Mouse (Mus musculus) myocyte (in vitro differentiated cells): ENCODE measurements at regions not wholly inside any gene's neighbourhood (a gene's known extent, or its start where the extent isn't known, plus 50 kb on each side); places are given as distances from the start of the nearest gene placed in this dataset.

ENCODE experiments used
- H3K27me3 ChIP-seq: one replicate; pipeline ENCODE4 v1.6.1; 2011; ENCODE audit not compliant: control insufficient read depth, insufficient read depth, insufficient read length
- H3K36me3 ChIP-seq: one replicate; pipeline ENCODE4 v1.6.1; 2011; ENCODE audit not compliant: control insufficient read depth, insufficient read depth
- H3K4me2 ChIP-seq: one replicate; pipeline ENCODE4 v1.6.1; 2011; ENCODE audit warnings: low read depth, control low read depth
- H3K4me3 ChIP-seq: one replicate; pipeline ENCODE4 v1.5.1; 2011; ENCODE audit warnings: mild to moderate bottlenecking, control low read depth, moderate library complexity
- H3K79me2 ChIP-seq: one replicate; pipeline ENCODE4 v1.6.1; 2011; ENCODE audit not compliant: control insufficient read depth, insufficient read depth
- H3ac ChIP-seq: one replicate; pipeline ENCODE4 v1.6.1; 2011; ENCODE audit not compliant: control insufficient read depth, insufficient read length
- CEBPB ChIP-seq: IDR thresholded peaks from 2 replicates; pipeline ENCODE4 v1.6.1; 2011; ENCODE audit warnings: mild to moderate bottlenecking, moderate library complexity; ENCODE audit not compliant: poor library complexity, insufficient read depth, severe bottlenecking
- E2F4 ChIP-seq: IDR thresholded peaks from one replicate; pipeline ENCODE4 v1.6.1; 2011; ENCODE audit warnings: mild to moderate bottlenecking, control low read depth, moderate library complexity; ENCODE audit not compliant: insufficient read depth
- MAX ChIP-seq: IDR thresholded peaks from one replicate; pipeline ENCODE4 v1.6.1; 2011; ENCODE audit warnings: low read depth, mild to moderate bottlenecking, control low read depth
- MYOD1 ChIP-seq, 3 experiments: IDR thresholded peaks; one replicate each; pipeline ENCODE4 v1.6.1; 2011; ENCODE audit warnings: control low read depth in 2 of 3, low read depth in 2 of 3, mild to moderate bottlenecking in 2 of 3, moderate library complexity in 1 of 3; ENCODE audit not compliant: insufficient read length in 2 of 3, control insufficient read depth in 1 of 3
- MYOG ChIP-seq, 3 experiments: IDR thresholded peaks; one replicate each; pipeline ENCODE4 v1.6.1; 2011; ENCODE audit warnings: control low read depth in 2 of 3, low read depth in 2 of 3, mild to moderate bottlenecking in 2 of 3; ENCODE audit not compliant: insufficient read length in 2 of 3, control insufficient read depth in 1 of 3, insufficient read depth in 1 of 3
- POLR2A ChIP-seq: IDR thresholded peaks from one replicate; pipeline ENCODE4 v1.6.1; 2011; ENCODE audit warnings: low read depth, mild to moderate bottlenecking, control low read depth, moderate library complexity; ENCODE audit not compliant: insufficient read length
- POLR2AphosphoS2 ChIP-seq: IDR thresholded peaks from one replicate; pipeline ENCODE4 v1.6.1; 2011; ENCODE audit warnings: low read depth, control low read depth; ENCODE audit not compliant: insufficient read length
- REST ChIP-seq: IDR thresholded peaks from one replicate; pipeline ENCODE4 v1.6.1; 2011; ENCODE audit warnings: mild to moderate bottlenecking, control low read depth, moderate library complexity; ENCODE audit not compliant: insufficient read depth, insufficient read length
- SRF ChIP-seq: IDR thresholded peaks from one replicate; pipeline ENCODE4 v1.6.1; 2011; ENCODE audit warnings: low read depth; ENCODE audit not compliant: control insufficient read depth, insufficient read length
- TCF12 ChIP-seq: IDR thresholded peaks from one replicate; pipeline ENCODE4 v1.6.1; 2011; ENCODE audit warnings: mild to moderate bottlenecking, control low read depth; ENCODE audit not compliant: poor library complexity, insufficient read depth, severe bottlenecking
- TCF3 ChIP-seq: IDR thresholded peaks from one replicate; pipeline ENCODE4 v1.6.1; 2011; ENCODE audit warnings: low read depth, control low read depth; ENCODE audit not compliant: insufficient read length
- USF1 ChIP-seq: IDR thresholded peaks from one replicate; pipeline ENCODE4 v1.6.1; 2011; ENCODE audit warnings: low read depth, mild to moderate bottlenecking, control low read depth, moderate library complexity

DNA sequence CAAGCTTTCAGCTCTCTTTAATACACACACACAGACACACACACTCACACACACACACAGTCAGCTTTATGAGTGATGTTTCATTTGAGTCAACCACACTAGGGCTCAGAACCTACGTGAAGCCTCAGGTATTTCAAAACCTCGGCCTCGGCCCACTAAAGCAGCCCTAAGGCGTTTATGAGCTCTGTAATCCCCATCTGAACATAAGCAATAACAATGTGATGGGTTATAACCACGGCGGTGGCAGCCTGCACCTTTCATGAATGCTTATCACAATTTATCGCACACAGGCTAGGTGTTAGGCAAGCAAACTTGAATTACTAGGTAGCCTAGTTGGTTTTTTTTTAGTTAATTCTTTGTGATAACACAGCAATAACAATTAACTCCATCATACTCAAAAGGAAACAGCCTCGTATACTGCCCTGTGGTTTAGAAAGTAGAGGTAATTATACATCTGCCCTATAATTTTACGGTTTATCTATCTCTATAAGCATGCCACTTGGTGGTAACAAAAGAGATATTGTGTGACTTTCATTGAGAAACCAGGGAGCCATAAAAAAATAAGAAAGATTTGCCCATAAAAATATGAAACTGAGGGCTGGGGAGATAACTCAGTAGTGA lies 485.6 kb upstream of the 4930412O13Rik start:
- no peak for TF ChIP-seq TCF12
- TF ChIP-seq MAX: no peak
- no peak for TF ChIP-seq SRF
- TF ChIP-seq POLR2AphosphoS2: no peak
- TF ChIP-seq POLR2A: no peak
- TF ChIP-seq TCF3: no peak
- no peak for TF ChIP-seq MYOG (IDR thresholded peaks at IDR 0.05; ENCODE audit: control insufficient read depth in 1 of 3, insufficient read depth in 1 of 3, insufficient read length in 2 of 3, low read depth in 2 of 3)
- no peak for TF ChIP-seq REST
- TF ChIP-seq CEBPB: no peak
- TF ChIP-seq USF1: no peak
- TF ChIP-seq MYOD1 (IDR thresholded peaks at IDR 0.05; ENCODE audit: control insufficient read depth in 1 of 3, insufficient read length in 2 of 3, low read depth in 2 of 3): no peak
- TF ChIP-seq E2F4: no peak
- Histone ChIP-seq H3ac (no peak overlapping the region), H3K27me3 (no peaks in the 10 kb centered on the region)

DNA sequence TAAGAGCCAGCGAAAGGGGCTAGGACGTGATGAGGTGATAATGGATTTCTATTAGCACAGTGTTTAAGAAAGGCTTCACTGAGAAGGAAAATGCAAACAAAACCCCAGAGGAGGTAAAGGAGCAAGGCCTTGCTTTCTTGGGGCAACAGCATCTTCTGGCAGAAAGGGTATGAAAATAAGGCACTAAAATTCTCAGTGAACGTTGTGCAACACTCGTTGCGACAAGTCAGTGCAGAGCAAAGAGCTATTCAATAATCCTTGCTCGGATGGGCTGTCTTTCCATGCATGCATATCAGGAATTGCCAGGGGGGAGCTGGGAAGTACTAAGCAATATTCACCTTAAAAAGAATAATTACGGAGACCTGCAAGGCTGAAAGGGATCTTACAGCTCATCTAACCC lies 479.6 kb upstream of the 4930412O13Rik start:
- Histone ChIP-seq H3K4me2 (no peak overlapping the region), H3K4me3 (no peak overlapping the region), H3K36me3 (no peaks in the 10 kb centered on the region), H3K79me2 (no peaks in the 10 kb centered on the region), H3ac (no peak overlapping the region), H3K27me3 (no peaks in the 10 kb centered on the region)
- TF ChIP-seq POLR2A (no peak), MAX (no peak), MYOG (IDR thresholded peaks at IDR 0.05; ENCODE audit: control insufficient read depth in 1 of 3, insufficient read depth in 1 of 3, insufficient read length in 2 of 3, low read depth in 2 of 3) (no peak), MYOD1 (IDR thresholded peaks at IDR 0.05; ENCODE audit: control insufficient read depth in 1 of 3, insufficient read length in 2 of 3, low read depth in 2 of 3) (no peak), POLR2AphosphoS2 (no peak), TCF12 (no peak), REST (no peak), TCF3 (no peak), E2F4 (no peak), USF1 (no peak), SRF (no peak), CEBPB (no peak)

More for the DNA sequence above, 485.6 kb upstream of the 4930412O13Rik start:
- no peaks in the 10 kb centered on the region for H3K36me3 ChIP-seq
- H3K79me2 ChIP-seq: no peaks in the 10 kb centered on the region
- H3K4me3 ChIP-seq: no peak overlapping the region
- no peak overlapping the region for H3K4me2 ChIP-seq

DNA sequence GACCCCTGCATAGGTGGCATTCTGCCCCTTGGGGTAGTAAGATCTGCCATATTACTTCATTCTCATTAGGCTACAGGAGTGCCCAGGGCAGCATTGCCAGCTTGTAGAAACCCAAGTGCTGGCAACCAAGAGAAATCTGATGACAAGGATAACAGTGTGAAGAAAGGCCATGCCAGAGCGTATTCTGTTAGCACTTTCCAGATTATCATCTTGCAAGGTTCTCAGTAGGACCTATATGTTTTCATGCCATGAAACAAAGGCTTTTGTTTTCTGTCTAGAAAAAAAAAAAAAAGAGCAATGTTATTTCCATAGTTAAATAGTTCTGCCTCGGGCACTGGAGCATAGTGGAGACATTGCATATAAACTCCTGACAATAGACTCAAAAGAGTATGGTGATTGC lies 478.8 kb upstream of the 4930412O13Rik start:
- TF ChIP-seq REST (no peak), MYOG (IDR thresholded peaks at IDR 0.05; ENCODE audit: control insufficient read depth in 1 of 3, insufficient read depth in 1 of 3, insufficient read length in 2 of 3, low read depth in 2 of 3) (no peak), TCF3 (no peak)
- Histone ChIP-seq H3K4me3 (no peak overlapping the region), H3K27me3 (no peaks in the 10 kb centered on the region)

DNA sequence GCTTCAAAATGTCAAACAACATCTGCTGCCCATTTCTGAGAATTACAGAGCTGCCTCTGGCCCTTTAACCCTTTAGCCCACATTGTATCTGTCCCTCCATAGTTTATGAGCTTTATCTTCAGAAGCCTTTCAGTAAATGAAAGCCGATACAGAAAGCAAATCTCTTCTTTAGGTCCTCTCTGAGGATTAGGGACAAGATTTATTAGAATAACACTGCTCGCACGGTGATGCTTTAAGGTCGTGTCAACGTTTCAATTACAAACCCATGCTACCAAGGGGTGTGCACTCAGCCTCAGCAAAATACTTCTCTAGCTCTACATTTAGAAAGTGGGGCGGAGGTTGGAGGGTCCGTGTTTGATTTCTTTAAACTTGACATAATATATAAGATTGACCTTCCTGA lies 472.0 kb upstream of the 4930412O13Rik start:
- Histone ChIP-seq H3ac (no peak overlapping the region), H3K27me3 (no peaks in the 10 kb centered on the region), H3K4me3 (no peak overlapping the region), H3K4me2 (no peak overlapping the region), H3K79me2 (no peaks in the 10 kb centered on the region), H3K36me3 (no peaks in the 10 kb centered on the region)
- no peak for TF ChIP-seq USF1
- TF ChIP-seq TCF3: no peak
- TF ChIP-seq MYOG (IDR thresholded peaks at IDR 0.05; ENCODE audit: control insufficient read depth in 1 of 3, insufficient read depth in 1 of 3, insufficient read length in 2 of 3, low read depth in 2 of 3): no peak
- TF ChIP-seq MAX: no peak
- TF ChIP-seq CEBPB: no peak
- no peak for TF ChIP-seq MYOD1 (IDR thresholded peaks at IDR 0.05; ENCODE audit: control insufficient read depth in 1 of 3, insufficient read length in 2 of 3, low read depth in 2 of 3)
- TF ChIP-seq TCF12: no peak
- no peak for TF ChIP-seq SRF
- TF ChIP-seq POLR2A: no peak
- TF ChIP-seq POLR2AphosphoS2: no peak
- no peak for TF ChIP-seq REST
- no peak for TF ChIP-seq E2F4

More for the DNA sequence above, 478.8 kb upstream of the 4930412O13Rik start:
- H3K36me3 ChIP-seq: no peaks in the 10 kb centered on the region
- no peak overlapping the region for H3ac ChIP-seq
- no peak overlapping the region for H3K4me2 ChIP-seq
- H3K79me2 ChIP-seq: no peaks in the 10 kb centered on the region

DNA sequence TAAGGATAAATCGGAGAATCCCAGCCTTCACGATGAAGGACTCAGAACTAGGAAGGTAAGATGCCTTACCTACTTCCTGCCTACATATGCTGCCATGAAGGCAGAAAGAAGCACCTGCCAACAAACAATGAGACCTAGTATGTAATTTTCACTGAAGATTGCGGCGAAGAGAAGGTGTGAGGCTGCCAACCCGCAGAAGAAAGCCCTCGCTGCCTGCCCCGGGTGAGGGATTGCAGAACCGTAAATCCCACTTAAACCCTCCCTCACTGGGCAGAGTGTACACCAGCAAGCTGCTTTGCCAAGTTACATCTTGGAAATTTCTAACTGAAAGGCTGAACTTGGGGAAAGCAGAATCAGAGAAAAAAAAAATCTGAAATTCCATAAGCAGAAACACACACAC lies 458.4 kb upstream of the 4930412O13Rik start:
- Histone ChIP-seq H3K27me3 (no peaks in the 10 kb centered on the region), H3K4me3 (no peak overlapping the region), H3K36me3 (no peaks in the 10 kb centered on the region), H3K4me2 (no peak overlapping the region), H3ac (no peak overlapping the region), H3K79me2 (no peaks in the 10 kb centered on the region)
- no peak for TF ChIP-seq TCF12
- TF ChIP-seq POLR2AphosphoS2: no peak
- TF ChIP-seq MYOG (IDR thresholded peaks at IDR 0.05; ENCODE audit: control insufficient read depth in 1 of 3, insufficient read depth in 1 of 3, insufficient read length in 2 of 3, low read depth in 2 of 3): no peak
- TF ChIP-seq POLR2A: no peak
- TF ChIP-seq E2F4: no peak
- TF ChIP-seq USF1: no peak
- TF ChIP-seq CEBPB: no peak
- TF ChIP-seq REST: no peak
- no peak for TF ChIP-seq MYOD1 (IDR thresholded peaks at IDR 0.05; ENCODE audit: control insufficient read depth in 1 of 3, insufficient read length in 2 of 3, low read depth in 2 of 3)
- TF ChIP-seq MAX: no peak
- TF ChIP-seq TCF3: no peak
- no peak for TF ChIP-seq SRF
